In genomic region chr9:32493588-32494423, GRCm38 (mm10) we compare ENCODE assay signal across 20 mouse cellular contexts. TPM values are rescaled to one million over a fixed set of nuclear protein-coding genes. Genes with fewer than 3 reads are reported as not detected.
A peak's percentile ranks its signal among the peaks of the same experiment; 100 is the strongest.
DNase-seq lines count a peak whose midpoint lies in the region; ATAC-seq and TF ChIP-seq lines count a peak whose summit lies in the region.
"Had no signal": no experiment of that assay in that cellular context is flagged by ENCODE, and none has a peak within 500 bp of the region (broad histone marks: within the 10 kb centered on the region; RNA-seq: fewer than 3 reads in every experiment).

No protein-coding gene starts in this region.

- H3K36me3 ChIP-seq in hindbrain, postnatal 0 days (ENCODE audit: insufficient read depth, low read length), result no peaks in the 10 kb centered on the region
- no peaks in the 10 kb centered on the region for H3K36me3 ChIP-seq in hindbrain, embryonic 16.5 days (ENCODE audit: control insufficient read depth, insufficient read depth, low read length)
- H3K36me3 ChIP-seq in embryonic facial prominence, embryonic 11.5 days (replicated peaks; ENCODE audit: control insufficient read depth, insufficient read depth, low read depth, low read length), result no peaks in the 10 kb centered on the region
- H3K36me3 ChIP-seq in limb, embryonic 12.5 days, result peaks cover 9% of the 10 kb centered on the region; the same call in 1 of the 2 replicates
- H3K36me3 ChIP-seq: G1E; hindbrain, embryonic 13.5 days; kidney, embryonic 15.5 days; liver, embryonic 13.5 days; midbrain, embryonic 13.5 days had no signal

- no peak overlapping the region for H3K9ac ChIP-seq in hindbrain, postnatal 0 days (replicated peaks; ENCODE audit: low read length)
- H3K9ac ChIP-seq in hindbrain, embryonic 16.5 days (ENCODE audit: low read depth, low read length), result no peak overlapping the region
- no peak overlapping the region for H3K9ac ChIP-seq in embryonic facial prominence, embryonic 11.5 days (replicated peaks; ENCODE audit: low read length)
- no peak overlapping the region for H3K9ac ChIP-seq in limb, embryonic 12.5 days (replicated peaks)
- H3K9ac ChIP-seq: hindbrain, embryonic 13.5 days; kidney, embryonic 15.5 days; liver, embryonic 13.5 days had no signal

- no peak overlapping the region for H3K4me2 ChIP-seq in hindbrain, postnatal 0 days (ENCODE audit: low read depth, low read length)
- H3K4me2 ChIP-seq in hindbrain, embryonic 16.5 days (ENCODE audit: low read length), result no peak overlapping the region
- H3K4me2 ChIP-seq in embryonic facial prominence, embryonic 11.5 days (ENCODE audit: low read depth, low read length), result no peak overlapping the region
- H3K4me2 ChIP-seq in limb, embryonic 12.5 days, result no peak overlapping the region
- H3K4me2 ChIP-seq: hindbrain, embryonic 13.5 days; kidney, embryonic 15.5 days; liver, embryonic 13.5 days; midbrain, embryonic 13.5 days had no signal

- no peaks in the 10 kb centered on the region for H3K27me3 ChIP-seq in hindbrain, postnatal 0 days (ENCODE audit: insufficient read depth, low read length)
- H3K27me3 ChIP-seq in hindbrain, embryonic 16.5 days (replicated peaks; ENCODE audit: control insufficient read depth, insufficient read depth, low read length), result no peaks in the 10 kb centered on the region
- H3K27me3 ChIP-seq in embryonic facial prominence, embryonic 11.5 days (ENCODE audit: control insufficient read depth, insufficient read depth, low read length), result no peaks in the 10 kb centered on the region
- H3K27me3 ChIP-seq in limb, embryonic 12.5 days, result no peaks in the 10 kb centered on the region
- H3K27me3 ChIP-seq: hindbrain, embryonic 13.5 days; kidney, embryonic 15.5 days; liver, embryonic 13.5 days; midbrain, embryonic 13.5 days had no signal

- H3K9me3 ChIP-seq in hindbrain, postnatal 0 days (ENCODE audit: low read length), result no peaks in the 10 kb centered on the region
- no peaks in the 10 kb centered on the region for H3K9me3 ChIP-seq in hindbrain, embryonic 16.5 days (ENCODE audit: control insufficient read depth, low read length)
- no peaks in the 10 kb centered on the region for H3K9me3 ChIP-seq in embryonic facial prominence, embryonic 11.5 days (replicated peaks; ENCODE audit: control insufficient read depth, low read length)
- H3K9me3 ChIP-seq in limb, embryonic 12.5 days, result no peaks in the 10 kb centered on the region
- H3K9me3 ChIP-seq: hindbrain, embryonic 13.5 days; kidney, embryonic 15.5 days; liver, embryonic 13.5 days; midbrain, embryonic 13.5 days had no signal

- H3K4me3 ChIP-seq in hindbrain, postnatal 0 days (ENCODE audit: low read length), result no peak overlapping the region
- no peak overlapping the region for H3K4me3 ChIP-seq in hindbrain, embryonic 16.5 days (ENCODE audit: low read length)
- no peak overlapping the region for H3K4me3 ChIP-seq in embryonic facial prominence, embryonic 11.5 days (ENCODE audit: low read depth, low read length)
- no peak overlapping the region for H3K4me3 ChIP-seq in limb, embryonic 12.5 days (replicated peaks)
- H3K4me3 ChIP-seq: hindbrain, embryonic 13.5 days; kidney, embryonic 15.5 days; liver, embryonic 13.5 days; midbrain, embryonic 13.5 days had no signal

- no peak for DNase-seq in hindbrain, postnatal 0 days (ENCODE audit: low spot score)
- DNase-seq in A20 (ENCODE audit: low read depth, low spot score), result peak; percentile 49
- DNase-seq in embryonic facial prominence, embryonic 11.5 days (ENCODE audit: low spot score), result no peak
- DNase-seq in frontal cortex, postnatal 36 days (ENCODE audit: low spot score in 2 of 2), result no peak
- DNase-seq in kidney, adult 18-20 months, result no peak
- DNase-seq in kidney, adult 9 months, result no peak
- DNase-seq: adrenal gland, postnatal 14 days; cerebellum, postnatal 10 days; embryo, embryonic 11 days; gastrocnemius, postnatal 36 days; liver, embryonic 13.5 days; lung, postnatal 36 days; right cerebral cortex, postnatal 14 days; thymus, adult 18-20 months had no signal

- peak; percentile 14; the same call in 1 of the 2 replicates for TF ChIP-seq CTCF in hindbrain, postnatal 0 days (IDR thresholded peaks at IDR 0.05; ENCODE audit: low read depth)

- no peaks in the 10 kb centered on the region for H3K4me1 ChIP-seq in hindbrain, postnatal 0 days (ENCODE audit: insufficient read depth, low read length)
- peaks cover 2% of the 10 kb centered on the region; the same call in 1 of the 2 replicates for H3K4me1 ChIP-seq in hindbrain, embryonic 16.5 days (ENCODE audit: control insufficient read depth, insufficient read depth, low read depth, low read length)
- H3K4me1 ChIP-seq in embryonic facial prominence, embryonic 11.5 days (ENCODE audit: control insufficient read depth, insufficient read depth, low read length), result peaks cover 2% of the 10 kb centered on the region; the same call in 1 of the 2 replicates
- peaks cover 70% of the 10 kb centered on the region for H3K4me1 ChIP-seq in limb, embryonic 12.5 days (replicated peaks)

- ATAC-seq in hindbrain, postnatal 0 days, result no peak
- ATAC-seq in hindbrain, embryonic 16.5 days, result no peak
- no peak for ATAC-seq in embryonic facial prominence, embryonic 11.5 days (replicated peaks; ENCODE audit: insufficient number of reproducible peaks, low FRiP score, low TSS enrichment, low read depth)
- no peak for ATAC-seq in limb, embryonic 12.5 days (ENCODE audit: insufficient number of reproducible peaks, insufficient read depth, low FRiP score, low TSS enrichment, low read depth)
- ATAC-seq: midbrain, embryonic 13.5 days had no signal

- WGBS in hindbrain, postnatal 0 days, result 88% methylated on average over 4 of the region's 4 CpGs
- WGBS in hindbrain, embryonic 16.5 days, result 93% methylated on average over 4 of the region's 4 CpGs
- 72% methylated on average over 4 of the region's 4 CpGs for WGBS in embryonic facial prominence, embryonic 11.5 days
- WGBS in limb, embryonic 12.5 days, result 75% methylated on average over 4 of the region's 4 CpGs

- no peak overlapping the region for H3K27ac ChIP-seq in hindbrain, postnatal 0 days
- H3K27ac ChIP-seq in hindbrain, embryonic 16.5 days (ENCODE audit: low read depth, low read length), result no peak overlapping the region
- H3K27ac ChIP-seq in embryonic facial prominence, embryonic 11.5 days (replicated peaks; ENCODE audit: low read depth, low read length), result 0 out of 2 replicates have a peak overlapping the region, but pooled peaks have one; percentile 2
- H3K27ac ChIP-seq in limb, embryonic 12.5 days, result peak overlapping the region; percentile 94
- H3K27ac ChIP-seq: hindbrain, embryonic 13.5 days; liver, embryonic 13.5 days; midbrain, embryonic 13.5 days had no signal

RNA-seq across cellular contexts. Expression of gene Fli1, which starts 48.9 kb away (rescaled TPM):
- total RNA-seq in hindbrain, postnatal 0 days (2014; rRNA removed), result 6.9 and 10.8 TPM in 2 replicates
- polyA plus RNA-seq in hindbrain, postnatal 0 days (2015; fragmentation: Nextera tagmentation; extraction: Ambion mirVana), result 5.6 and 6.7 TPM in 2 replicates
- 6.4 and 8.4 TPM in 2 replicates for polyA plus RNA-seq in hindbrain, embryonic 16.5 days (2015; fragmentation: Nextera tagmentation; extraction: Ambion mirVana)
- polyA plus RNA-seq in embryonic facial prominence, embryonic 11.5 days (2014; fragmentation: Nextera tagmentation; extraction: Ambion mirVana), result 42.1 and 48.0 TPM in 2 replicates
- polyA plus RNA-seq in limb, embryonic 12.5 days (2016; fragmentation: Nextera tagmentation; extraction: Ambion mirVana), result 55.6 and 55.9 TPM in 2 replicates

Comparison
In these comparisons a context has a peak if more than half of its experiments do, and no peak if none do; other contexts are left out.
1. H3K27ac ChIP-seq: peak in embryonic facial prominence, embryonic 11.5 days (single experiment) and limb, embryonic 12.5 days (single experiment); none in hindbrain, postnatal 0 days (single experiment) and hindbrain, embryonic 16.5 days (single experiment).